Mouse (Mus musculus): ENCODE measurements around the gene Ybx1.

DNA sequence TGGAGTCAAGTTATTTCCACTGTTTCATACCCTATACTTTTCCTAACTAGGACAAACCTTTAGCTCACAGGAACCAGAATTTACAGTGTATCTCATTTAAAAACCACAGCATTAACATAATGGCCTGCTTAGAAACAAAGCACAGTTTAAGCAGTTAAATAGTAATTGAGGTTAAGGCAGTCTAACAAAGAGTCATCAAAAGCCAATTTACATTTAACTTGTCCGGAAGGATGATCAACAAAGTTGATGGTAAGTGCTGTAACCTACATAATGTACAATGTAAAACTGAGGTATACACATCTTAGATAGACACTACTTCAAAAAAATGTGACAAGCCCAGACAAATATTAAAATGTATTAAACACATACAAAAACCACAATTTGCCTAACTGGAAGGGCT lies 2.5 kb downstream of the Ybx1 start:
- no peak for TF ChIP-seq POLR2A (IDR thresholded peaks at IDR 0.05; ENCODE audit: extremely low read depth, insufficient read depth, low read length)
- TF ChIP-seq CTCF (IDR thresholded peaks at IDR 0.05; ENCODE audit: extremely low read depth, insufficient read depth, low read length) = no peak

Measured in cortical plate, adult 2 months (tissue).